Mouse (Mus musculus): ENCODE data around the gene Hivep3. TPM values are rescaled to one million over a fixed set of nuclear protein-coding genes. Genes with fewer than 3 reads are reported as not detected.

Hivep3 gene
- polyA plus RNA-seq, 1 experiment: 1.4 TPM

GRCm38 (mm10) chr4:119934901-119935300, 201.3 kb downstream of the Hivep3 start:
- no peaks in the 10 kb centered on the region for H3K79me3 ChIP-seq (ENCODE audit: low read depth)
- H3K36me3 ChIP-seq (ENCODE audit: control insufficient read depth, insufficient read depth): no peaks in the 10 kb centered on the region
- no peaks in the 10 kb centered on the region for H3K79me2 ChIP-seq (ENCODE audit: control insufficient read depth, insufficient read depth)
- no peak overlapping the region for H3ac ChIP-seq (ENCODE audit: control insufficient read depth, insufficient read length, low read depth)
- H3K4me3 ChIP-seq (ENCODE audit: insufficient read depth, poor library complexity, severe bottlenecking): no peak overlapping the region
- H3K27me3 ChIP-seq (ENCODE audit: control insufficient read depth, insufficient read depth, insufficient read length): no peaks in the 10 kb centered on the region
- no peak for TF ChIP-seq CEBPB (IDR thresholded peaks at IDR 0.05; ENCODE audit: low read depth)
- no peak for TF ChIP-seq MAX (IDR thresholded peaks at IDR 0.05)
- no peak for TF ChIP-seq MYOG (IDR thresholded peaks at IDR 0.05; ENCODE audit: control insufficient read depth, extremely low read depth, insufficient read length)
- no peak for TF ChIP-seq MYOD1 (IDR thresholded peaks at IDR 0.05; ENCODE audit: control insufficient read depth, insufficient read length, low read depth)
- TF ChIP-seq CTCF (IDR thresholded peaks at IDR 0.05; ENCODE audit: control insufficient read depth, insufficient read depth, insufficient read length): no peak
- TF ChIP-seq USF1 (IDR thresholded peaks at IDR 0.05; ENCODE audit: low read depth): no peak
- no peak for TF ChIP-seq FOSL1 (IDR thresholded peaks at IDR 0.05; ENCODE audit: insufficient read depth, low read length, poor library complexity, severe bottlenecking)

GRCm38 (mm10) chr4:119937876-119938275, 204.3 kb downstream of the Hivep3 start:
- Histone ChIP-seq H3K27me3 (ENCODE audit: control insufficient read depth, insufficient read depth, insufficient read length) (no peaks in the 10 kb centered on the region), H3K36me3 (ENCODE audit: control insufficient read depth, insufficient read depth) (no peaks in the 10 kb centered on the region), H3K79me3 (ENCODE audit: low read depth) (no peaks in the 10 kb centered on the region), H3K4me3 (ENCODE audit: insufficient read depth, poor library complexity, severe bottlenecking) (no peak overlapping the region), H3K79me2 (ENCODE audit: control insufficient read depth, insufficient read depth) (no peaks in the 10 kb centered on the region), H3ac (ENCODE audit: control insufficient read depth, insufficient read length, low read depth) (no peak overlapping the region)
- no peak for TF ChIP-seq MYOD1 (IDR thresholded peaks at IDR 0.05; ENCODE audit: control insufficient read depth, insufficient read length, low read depth)

GRCm38 (mm10) chr4:119938518-119938917, 204.9 kb downstream of the Hivep3 start:
- TF ChIP-seq USF1 (IDR thresholded peaks at IDR 0.05; ENCODE audit: low read depth) (no peak), FOSL1 (IDR thresholded peaks at IDR 0.05; ENCODE audit: insufficient read depth, low read length, poor library complexity, severe bottlenecking) (no peak), CEBPB (IDR thresholded peaks at IDR 0.05; ENCODE audit: low read depth) (no peak), MYOD1 (IDR thresholded peaks at IDR 0.05; ENCODE audit: control insufficient read depth, insufficient read length, low read depth) (no peak), CTCF (IDR thresholded peaks at IDR 0.05; ENCODE audit: control insufficient read depth, insufficient read depth, insufficient read length) (no peak), MAX (IDR thresholded peaks at IDR 0.05) (no peak), MYOG (IDR thresholded peaks at IDR 0.05; ENCODE audit: control insufficient read depth, extremely low read depth, insufficient read length) (no peak)
- no peak overlapping the region for H3K4me3 ChIP-seq (ENCODE audit: insufficient read depth, poor library complexity, severe bottlenecking)
- no peaks in the 10 kb centered on the region for H3K27me3 ChIP-seq (ENCODE audit: control insufficient read depth, insufficient read depth, insufficient read length)
- no peaks in the 10 kb centered on the region for H3K79me3 ChIP-seq (ENCODE audit: low read depth)
- no peak overlapping the region for H3ac ChIP-seq (ENCODE audit: control insufficient read depth, insufficient read length, low read depth)
- H3K79me2 ChIP-seq (ENCODE audit: control insufficient read depth, insufficient read depth): no peaks in the 10 kb centered on the region
- H3K36me3 ChIP-seq (ENCODE audit: control insufficient read depth, insufficient read depth): no peaks in the 10 kb centered on the region

GRCm38 (mm10) chr4:119939786-119940185, 206.2 kb downstream of the Hivep3 start:
- H3K4me3 ChIP-seq (ENCODE audit: insufficient read depth, poor library complexity, severe bottlenecking): no peak overlapping the region
- TF ChIP-seq CEBPB (IDR thresholded peaks at IDR 0.05; ENCODE audit: low read depth) (no peak), FOSL1 (IDR thresholded peaks at IDR 0.05; ENCODE audit: insufficient read depth, low read length, poor library complexity, severe bottlenecking) (no peak), USF1 (IDR thresholded peaks at IDR 0.05; ENCODE audit: low read depth) (no peak), MAX (IDR thresholded peaks at IDR 0.05) (no peak), CTCF (IDR thresholded peaks at IDR 0.05; ENCODE audit: control insufficient read depth, insufficient read depth, insufficient read length) (no peak), MYOG (IDR thresholded peaks at IDR 0.05; ENCODE audit: control insufficient read depth, extremely low read depth, insufficient read length) (no peak)

GRCm38 (mm10) chr4:119946224-119946887, 212.8 kb downstream of the Hivep3 start:
- Histone ChIP-seq H3K36me3 (ENCODE audit: control insufficient read depth, insufficient read depth) (no peaks in the 10 kb centered on the region), H3K79me3 (ENCODE audit: low read depth) (no peaks in the 10 kb centered on the region), H3K4me3 (ENCODE audit: insufficient read depth, poor library complexity, severe bottlenecking) (no peak overlapping the region), H3ac (ENCODE audit: control insufficient read depth, insufficient read length, low read depth) (no peak overlapping the region), H3K27me3 (ENCODE audit: control insufficient read depth, insufficient read depth, insufficient read length) (no peaks in the 10 kb centered on the region), H3K79me2 (ENCODE audit: control insufficient read depth, insufficient read depth) (no peaks in the 10 kb centered on the region)
- TF ChIP-seq CEBPB (IDR thresholded peaks at IDR 0.05; ENCODE audit: low read depth) (peak; percentile 67), MAX (IDR thresholded peaks at IDR 0.05) (no peak), MYOD1 (IDR thresholded peaks at IDR 0.05; ENCODE audit: control insufficient read depth, insufficient read length, low read depth) (no peak)

More at GRCm38 (mm10) chr4:119939786-119940185, 206.2 kb downstream of the Hivep3 start:
- no peaks in the 10 kb centered on the region for H3K36me3 ChIP-seq (ENCODE audit: control insufficient read depth, insufficient read depth)
- no peaks in the 10 kb centered on the region for H3K27me3 ChIP-seq (ENCODE audit: control insufficient read depth, insufficient read depth, insufficient read length)
- H3K79me3 ChIP-seq (ENCODE audit: low read depth): no peaks in the 10 kb centered on the region
- H3ac ChIP-seq (ENCODE audit: control insufficient read depth, insufficient read length, low read depth): no peak overlapping the region
- no peaks in the 10 kb centered on the region for H3K79me2 ChIP-seq (ENCODE audit: control insufficient read depth, insufficient read depth)
